Mouse (Mus musculus) fibroblast of lung, adult 2 months (primary cell): ENCODE data around the gene Ppp1r9b.

Source experiments
- DNase-seq: peaks from one replicate; pipeline ENCODE4 v3.0.0-alpha.2; 2011; ENCODE audit warnings: low read depth

The Ppp1r9b gene

GRCm38 (mm10) chr11:95046980-95047680 is 56.3 kb downstream of the Ppp1r9b start:
- no peak for DNase-seq

DNA sequence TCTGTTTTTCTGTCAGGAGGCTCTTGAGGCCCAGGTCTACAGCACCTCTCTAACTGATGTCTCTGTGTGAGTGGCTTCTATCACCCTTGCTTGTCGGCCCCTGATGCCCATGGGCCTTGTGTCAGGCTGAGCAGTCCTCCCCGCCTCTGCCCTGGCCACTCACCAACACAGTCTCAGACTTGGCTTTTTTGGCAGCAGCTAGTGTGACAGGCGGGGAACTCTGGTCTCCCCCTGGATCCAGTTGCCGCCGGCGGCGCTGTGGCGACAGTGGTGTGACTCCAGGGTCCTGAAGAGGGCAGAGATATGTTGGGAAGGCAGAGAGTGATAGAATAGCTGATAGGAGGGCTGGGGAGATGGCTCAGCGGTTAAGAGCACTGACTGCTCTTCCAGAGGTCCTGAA is 62.2 kb downstream of the Ppp1r9b start:
- DNase-seq = no peak
